Mouse (Mus musculus) testis, adult 2 months (tissue): ENCODE results near the gene Ptpn3. TPM values are rescaled to one million over a fixed set of nuclear protein-coding genes. Genes with fewer than 3 reads are reported as not detected.
"Not testable (repeated sequence)": the region's sequence is repeated elsewhere in the genome, so short reads cannot be mapped to it uniquely, and the experiment has no call there.

ENCODE experiments used
- H3K27ac ChIP-seq: fragments of 200-500 bp; 2 replicates; pipeline ENCODE4 v1.5.1; 2012; ENCODE audit warnings: low read depth, low read length; ENCODE audit not compliant: control insufficient read depth, insufficient read depth
- H3K27me3 ChIP-seq: fragments of 200-500 bp; 2 replicates; pipeline ENCODE4 v1.6.1; 2012; ENCODE audit warnings: mild to moderate bottlenecking, low read length, moderate library complexity; ENCODE audit not compliant: control insufficient read depth, insufficient read depth
- H3K36me3 ChIP-seq: fragments of 200-500 bp; 2 replicates; pipeline ENCODE4 v1.6.1; 2012; ENCODE audit warnings: mild to moderate bottlenecking, low read length; ENCODE audit not compliant: control insufficient read depth, insufficient read depth
- H3K4me1 ChIP-seq: fragments of 200-500 bp; 2 replicates; pipeline ENCODE4 v1.6.1; 2012; ENCODE audit warnings: low read length; ENCODE audit not compliant: control insufficient read depth, insufficient read depth
- H3K4me3 ChIP-seq: fragments of 200-500 bp; 2 replicates; pipeline ENCODE4 v1.5.1; 2012; ENCODE audit warnings: low read depth, mild to moderate bottlenecking, low read length, moderate library complexity, mixed read lengths; ENCODE audit not compliant: control insufficient read depth
- CTCF ChIP-seq: fragments of 200-500 bp; IDR thresholded peaks from 2 replicates; pipeline ENCODE4 v1.5.1; 2012; ENCODE audit warnings: low read depth, mild to moderate bottlenecking, inconsistent platforms, low read length, moderate library complexity; ENCODE audit not compliant: control insufficient read depth, insufficient read depth, insufficient replicate concordance
- POLR2A ChIP-seq: fragments of 200-500 bp; IDR thresholded peaks from 2 replicates; pipeline ENCODE4 v1.6.1; 2012; ENCODE audit warnings: low read depth, mild to moderate bottlenecking, inconsistent platforms, low read length, moderate library complexity; ENCODE audit not compliant: control insufficient read depth
- polyA plus RNA-seq: library from polyadenylated mRNA; depleted of rRNA; stranded (reverse); fragments of >200 nt; gene quantifications from 2 replicates; pipeline ENCODE4 v1.2.3, GENCODE M21; 2012

The Ptpn3 gene
- polyA plus RNA-seq, 1 experiment: 0.42 TPM

DNA sequence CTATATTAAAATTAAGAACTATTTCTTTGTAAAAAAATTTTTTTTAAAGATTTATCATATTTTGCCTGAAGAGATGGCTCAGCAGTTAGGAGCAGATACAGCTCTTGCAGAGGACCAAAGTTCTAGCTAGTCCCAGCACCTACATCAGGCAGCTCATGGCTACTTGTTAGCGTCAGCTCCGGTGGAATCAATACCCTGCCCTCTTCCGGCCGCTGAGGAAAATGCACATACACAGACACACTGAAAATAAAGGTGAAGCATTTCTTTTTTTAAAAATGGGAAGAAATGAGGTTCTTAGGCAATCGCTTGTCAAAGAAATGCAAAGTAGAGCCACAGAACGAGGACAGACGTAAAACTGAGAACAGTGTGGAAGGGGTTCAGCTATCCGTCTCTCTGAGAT is 30.6 kb downstream of the Ptpn3 start:
- H3K36me3 ChIP-seq: no peaks in the 10 kb centered on the region
- H3K4me1 ChIP-seq: peaks cover 2% of the 10 kb centered on the region; the same call in 1 of the 2 replicates
- H3K27me3 ChIP-seq: no peaks in the 10 kb centered on the region
- H3K4me3 ChIP-seq: no peak overlapping the region
- H3K27ac ChIP-seq: no peak overlapping the region
- TF ChIP-seq POLR2A (no peak), CTCF (no peak)

DNA sequence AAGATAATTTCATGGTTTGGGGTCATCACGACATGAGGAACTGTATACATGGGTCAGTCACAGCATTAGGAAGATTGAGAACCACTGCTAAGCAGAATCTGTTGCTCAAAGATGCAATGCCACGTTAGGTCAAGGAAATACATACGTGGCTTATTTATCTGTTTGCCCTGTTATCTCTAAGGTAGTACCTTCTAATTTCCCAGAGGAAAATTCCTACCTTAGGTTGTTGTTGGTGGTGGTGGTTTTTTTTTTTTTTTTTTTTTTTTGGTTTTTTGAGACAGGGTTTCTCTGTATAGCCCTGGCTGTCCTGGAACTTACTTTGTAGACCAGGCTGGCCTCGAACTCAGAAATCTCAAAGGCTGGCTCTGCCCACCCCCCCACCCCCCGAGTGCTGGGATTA is 31.1 kb downstream of the Ptpn3 start:
- H3K36me3 ChIP-seq, H3K27me3 ChIP-seq, H3K4me3 ChIP-seq, H3K27ac ChIP-seq, H3K4me1 ChIP-seq: not testable (repeated sequence)

DNA sequence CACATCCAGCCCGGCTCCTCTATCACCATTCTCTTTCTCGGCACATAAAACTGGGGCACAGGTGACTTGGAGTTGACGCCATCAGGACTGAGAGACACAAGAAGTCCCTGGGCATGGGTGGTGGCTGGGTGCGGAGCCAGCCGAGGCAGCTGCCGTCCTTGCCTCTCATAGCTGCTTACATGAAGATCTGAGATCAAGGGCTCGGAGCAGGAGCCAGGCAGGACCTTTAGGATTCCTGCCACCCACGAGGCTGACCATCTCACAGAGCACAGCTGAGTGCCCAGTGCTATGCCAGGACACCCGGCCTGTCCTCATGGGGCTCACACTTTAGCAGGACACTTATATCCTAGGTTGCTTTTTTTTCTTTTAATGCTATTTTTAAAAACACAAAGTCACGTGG is 32.3 kb downstream of the Ptpn3 start:
- no peak overlapping the region for H3K27ac ChIP-seq
- H3K4me1 ChIP-seq: no peaks in the 10 kb centered on the region
- no peak overlapping the region for H3K4me3 ChIP-seq
- H3K36me3 ChIP-seq: no peaks in the 10 kb centered on the region
- no peaks in the 10 kb centered on the region for H3K27me3 ChIP-seq
- TF ChIP-seq POLR2A: no peak
- no peak for TF ChIP-seq CTCF

DNA sequence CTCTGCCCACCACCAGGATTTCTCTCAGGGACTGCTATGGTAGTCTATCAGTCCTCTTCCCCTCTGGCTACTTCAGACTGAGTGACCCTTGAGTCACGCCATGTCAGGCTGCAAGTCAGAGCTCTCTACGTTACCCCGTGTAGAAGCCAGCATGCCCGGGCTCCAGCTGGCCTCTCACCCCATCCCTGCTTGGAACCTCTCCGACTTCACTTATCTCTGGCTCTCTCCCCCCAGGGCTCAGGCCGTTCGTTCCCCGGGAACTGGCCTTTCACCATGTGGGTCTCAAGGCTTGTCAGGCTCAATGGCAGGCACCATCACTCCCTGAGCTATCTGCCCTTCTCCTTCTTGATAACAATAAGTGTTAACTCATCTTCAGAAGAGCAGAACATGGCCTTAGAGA is 33.3 kb downstream of the Ptpn3 start:
- H3K27me3 ChIP-seq: no peaks in the 10 kb centered on the region
- no peaks in the 10 kb centered on the region for H3K4me1 ChIP-seq
- no peaks in the 10 kb centered on the region for H3K36me3 ChIP-seq
- no peak overlapping the region for H3K4me3 ChIP-seq
- TF ChIP-seq POLR2A (no peak), CTCF (no peak)
- no peak overlapping the region for H3K27ac ChIP-seq

DNA sequence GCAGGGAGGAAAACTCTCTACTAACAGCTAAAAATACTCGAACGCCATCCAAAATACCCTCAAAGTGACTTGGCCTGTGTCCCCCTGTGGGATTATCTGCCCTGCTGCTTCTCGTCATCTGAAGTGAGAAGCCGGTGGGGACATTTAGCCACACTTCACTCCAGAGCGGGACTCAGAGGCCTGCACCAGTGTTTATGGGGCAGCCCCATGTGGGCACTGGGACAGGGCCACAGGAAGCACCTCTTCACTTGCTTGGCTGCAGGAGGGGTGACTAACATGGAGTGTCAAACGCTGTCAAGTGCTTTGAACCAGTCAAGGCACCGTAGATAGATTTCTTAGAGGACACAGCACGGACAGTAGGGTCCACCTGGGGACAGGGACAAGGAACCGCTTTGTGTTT is 35.2 kb downstream of the Ptpn3 start:
- Histone ChIP-seq H3K27me3 (no peaks in the 10 kb centered on the region), H3K27ac (no peak overlapping the region), H3K4me1 (no peaks in the 10 kb centered on the region), H3K36me3 (no peaks in the 10 kb centered on the region), H3K4me3 (no peak overlapping the region)
- TF ChIP-seq POLR2A: no peak
- no peak for TF ChIP-seq CTCF

DNA sequence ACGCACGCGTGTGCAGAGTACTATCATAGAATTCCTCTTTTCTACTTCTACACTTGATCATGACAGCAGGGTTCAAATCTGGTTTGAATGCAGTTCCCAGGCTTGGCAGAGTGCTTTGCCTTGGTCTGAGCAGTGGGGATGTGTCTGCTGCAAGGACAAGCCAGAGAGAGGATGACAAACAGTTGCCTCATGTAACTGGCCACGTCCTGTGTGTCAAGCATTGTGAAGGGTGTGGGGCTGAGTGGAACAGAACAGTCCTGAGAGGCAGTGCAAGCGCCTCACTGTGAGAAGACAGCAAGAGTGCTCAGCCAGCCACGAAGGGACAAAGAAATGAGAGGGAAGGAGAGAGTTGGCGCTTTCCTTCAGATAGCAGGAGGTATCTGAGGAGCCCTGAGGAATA is 37.9 kb downstream of the Ptpn3 start:
- no peaks in the 10 kb centered on the region for H3K36me3 ChIP-seq
- TF ChIP-seq CTCF (no peak), POLR2A (no peak)
- no peaks in the 10 kb centered on the region for H3K4me1 ChIP-seq
- no peak overlapping the region for H3K4me3 ChIP-seq
- no peaks in the 10 kb centered on the region for H3K27me3 ChIP-seq
- no peak overlapping the region for H3K27ac ChIP-seq

DNA sequence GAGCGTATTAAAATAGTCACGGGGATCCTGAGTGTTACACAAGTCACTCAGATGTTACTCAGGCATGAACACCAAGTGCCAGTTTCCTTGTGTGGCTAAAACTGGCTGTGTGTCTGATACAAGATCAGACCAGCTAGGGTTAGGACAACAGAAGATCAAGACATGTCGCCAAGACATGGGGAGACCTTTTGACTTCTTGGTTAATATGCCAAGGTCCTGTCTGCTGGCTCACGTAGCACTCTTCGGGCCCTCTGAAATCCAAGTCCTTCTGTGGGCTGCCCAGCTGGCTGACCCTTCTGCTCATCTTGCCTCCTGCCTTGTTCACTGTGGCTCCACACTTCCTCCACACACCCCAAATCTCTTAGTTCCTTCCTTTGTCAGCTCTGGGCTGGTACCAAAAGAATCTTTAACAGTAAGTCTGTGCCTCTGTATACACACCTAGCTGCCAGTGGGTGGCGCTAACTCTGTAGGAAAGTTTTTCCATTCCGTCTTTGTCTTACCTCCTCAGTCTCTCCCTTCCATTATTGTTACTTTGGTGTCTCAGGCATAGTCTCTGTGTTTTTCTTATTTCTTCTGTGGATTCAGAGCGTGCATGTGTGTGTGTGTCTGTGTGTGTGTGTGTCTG is 38.5 kb downstream of the Ptpn3 start:
- H3K27ac ChIP-seq: no peak overlapping the region
- no peak for TF ChIP-seq POLR2A
- TF ChIP-seq CTCF: no peak

DNA sequence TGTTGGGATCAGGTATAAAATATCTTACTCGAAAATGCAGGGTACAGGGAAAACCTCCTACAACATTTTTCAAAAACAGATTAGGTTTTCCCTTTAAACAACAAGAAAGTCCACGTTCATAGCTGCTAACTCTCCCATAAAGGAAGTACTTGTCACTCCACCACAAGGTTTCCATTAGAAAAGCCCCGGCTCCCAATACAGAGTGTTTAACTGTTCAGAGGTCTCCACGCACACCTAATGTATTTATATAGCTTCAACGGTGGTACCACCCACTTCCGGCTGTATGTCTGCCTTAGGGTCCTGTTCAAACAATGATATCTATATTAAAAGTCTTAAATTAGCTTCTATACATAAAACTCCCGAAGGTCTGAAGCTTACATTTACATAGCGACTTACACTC is 39.2 kb downstream of the Ptpn3 start:
- H3K36me3 ChIP-seq: no peaks in the 10 kb centered on the region
- H3K4me1 ChIP-seq: no peaks in the 10 kb centered on the region
- no peak for TF ChIP-seq CTCF
- TF ChIP-seq POLR2A: no peak
- no peak overlapping the region for H3K4me3 ChIP-seq
- no peak overlapping the region for H3K27ac ChIP-seq
- H3K27me3 ChIP-seq: no peaks in the 10 kb centered on the region

More for the DNA sequence above, 38.5 kb downstream of the Ptpn3 start:
- H3K4me1 ChIP-seq: no peaks in the 10 kb centered on the region
- H3K27me3 ChIP-seq: no peaks in the 10 kb centered on the region
- no peak overlapping the region for H3K4me3 ChIP-seq
- H3K36me3 ChIP-seq: no peaks in the 10 kb centered on the region
